Comparison of ENCODE assay signal across 8 mouse cellular contexts in the genomic region with DNA sequence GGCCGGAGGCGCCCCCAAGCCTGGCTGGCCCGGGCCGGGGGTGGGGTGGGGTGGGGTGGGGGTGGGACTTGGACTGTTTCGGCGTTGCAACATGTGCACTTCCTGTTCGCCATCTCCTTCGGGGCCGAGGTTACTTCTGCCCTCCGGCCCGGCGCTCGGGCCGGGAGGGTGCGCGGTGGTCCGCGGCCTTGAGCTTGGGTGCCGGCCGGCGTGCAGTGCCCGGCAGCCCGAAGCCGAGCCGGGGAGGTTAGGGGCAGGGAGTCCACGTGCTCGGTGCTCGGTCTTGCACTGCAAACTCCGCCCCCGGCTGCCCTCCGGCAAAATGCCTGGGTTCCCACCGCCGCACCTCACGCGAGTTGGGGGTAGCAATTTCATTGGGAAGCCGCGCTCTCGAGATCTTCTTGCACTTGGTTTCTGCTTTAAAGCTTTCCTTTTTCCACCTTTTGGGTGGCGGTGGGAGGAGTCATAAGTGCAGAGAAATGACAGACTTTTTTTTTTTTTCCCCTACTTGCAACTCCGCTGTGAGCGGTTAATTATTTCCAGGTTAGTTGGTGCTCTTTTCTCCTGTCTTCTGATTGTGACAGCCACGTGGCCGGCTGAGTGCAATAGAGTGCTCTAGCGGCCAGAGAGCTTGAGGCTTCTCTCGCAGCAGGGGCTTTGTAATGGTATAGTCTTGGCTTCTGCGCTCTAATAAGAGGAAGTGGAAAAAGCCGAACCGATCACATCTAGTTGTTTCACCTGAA. TPM values are rescaled to one million over a fixed set of nuclear protein-coding genes. Genes with fewer than 3 reads are reported as not detected.
DNase-seq lines count a peak whose midpoint lies in the region; ATAC-seq and TF ChIP-seq lines count a peak whose summit lies in the region.

No protein-coding gene starts in this region.

- H3K4me3 ChIP-seq in CH12.LX (replicated peaks in 1 of 3; ENCODE audit: low read depth in 2 of 3, low read length in 2 of 3, poor library complexity in 1 of 3) = peak overlapping the region; percentile 66 to 89 (median 89)
- peak overlapping the region; percentile 100 for H3K4me3 ChIP-seq in brown adipose tissue, adult 24 weeks (ENCODE audit: insufficient read depth, low read depth, low read length)
- H3K4me3 ChIP-seq in forebrain, embryonic 11.5 days (ENCODE audit: low read depth, low read length) = peak overlapping the region; percentile 85
- peak overlapping the region; percentile 91 for H3K4me3 ChIP-seq in heart, postnatal 0 days (ENCODE audit: low read depth, low read length)
- peak overlapping the region; percentile 79 for H3K4me3 ChIP-seq in liver, postnatal 0 days (ENCODE audit: low read depth, low read length)

- TF ChIP-seq RAD21 in CH12.LX (IDR thresholded peaks at IDR 0.05; ENCODE audit: low read depth, low read length) = no peak; the same call in 1 of the 2 replicates

- peak; percentile 64 for ATAC-seq in forebrain, embryonic 11.5 days (replicated peaks; ENCODE audit: low FRiP score)
- peak; percentile 36 for ATAC-seq in heart, postnatal 0 days (ENCODE audit: insufficient read depth, low read depth)
- peak; percentile 42 for ATAC-seq in liver, postnatal 0 days
- peak; percentile 73 for ATAC-seq in neutrophil, adult 5-6 weeks (ENCODE audit: extremely low read depth, insufficient number of reproducible peaks, low FRiP score, poor library complexity, severe bottlenecking)

- peak; percentile 60; the same call in 1 of the 2 replicates for TF ChIP-seq POLR2A in CH12.LX (IDR thresholded peaks at IDR 0.05; ENCODE audit: low read depth, low read length)

- peak overlapping the region; percentile 69 for H3K4me2 ChIP-seq in CH12.LX (ENCODE audit: insufficient read depth, low read depth, poor library complexity, severe bottlenecking)
- peak overlapping the region; percentile 80 for H3K4me2 ChIP-seq in forebrain, embryonic 11.5 days (ENCODE audit: low read depth, low read length, severe bottlenecking)
- peak overlapping the region; percentile 97 for H3K4me2 ChIP-seq in heart, postnatal 0 days (ENCODE audit: low read depth, low read length)
- H3K4me2 ChIP-seq in liver, postnatal 0 days (ENCODE audit: low read depth, low read length) = peak overlapping the region; percentile 92

- dilution Hi-C loops in CH12.LX (cut with MboI; ENCODE audit: extremely low pct_ligation_motif_present, extremely low pct_unique_long_range_greater_than_20kb, low sequenced_read_pairs) = no loop called here

- H3K36me3 ChIP-seq in CH12.LX (replicated peaks in 1 of 2; ENCODE audit: control insufficient read depth in 1 of 2, insufficient read depth in 1 of 2, low read length in 1 of 2) = no peaks in the 10 kb centered on the region
- no peaks in the 10 kb centered on the region for H3K36me3 ChIP-seq in forebrain, embryonic 11.5 days (ENCODE audit: control insufficient read depth, insufficient read depth, low read length)
- H3K36me3 ChIP-seq in heart, postnatal 0 days (replicated peaks; ENCODE audit: control insufficient read depth, insufficient read depth, low read length) = no peaks in the 10 kb centered on the region
- H3K36me3 ChIP-seq in liver, postnatal 0 days (replicated peaks; ENCODE audit: insufficient read depth, low read length) = no peaks in the 10 kb centered on the region

- under 1% methylated on average over 42 of the region's 48 CpGs for WGBS in forebrain, embryonic 11.5 days
- WGBS in heart, postnatal 0 days = under 1% methylated on average over 47 of the region's 48 CpGs
- WGBS in liver, postnatal 0 days (ENCODE audit: insufficient replicate concordance) = 3% methylated on average over 48 of the region's 48 CpGs

- in situ Hi-C loops in CH12.LX (cut with MboI; ENCODE audit: low pct_ligation_motif_present, low pct_unique_long_range_greater_than_20kb, low sequenced_read_pairs) = no loop called here

- H3K4me1 ChIP-seq in CH12.LX (ENCODE audit: control insufficient read depth in 1 of 2, insufficient read depth in 2 of 2) = peaks cover 0 to 22% of the 10 kb centered on the region in 2 experiments; a peak in 2 of 4 replicates
- no peaks in the 10 kb centered on the region for H3K4me1 ChIP-seq in brown adipose tissue, adult 24 weeks (ENCODE audit: control insufficient read depth, insufficient read depth, insufficient read length, low read length)
- H3K4me1 ChIP-seq in forebrain, embryonic 11.5 days (replicated peaks; ENCODE audit: control insufficient read depth, insufficient read depth, low read length) = no peaks in the 10 kb centered on the region
- H3K4me1 ChIP-seq in heart, postnatal 0 days (ENCODE audit: control insufficient read depth, insufficient read depth) = peaks cover 5% of the 10 kb centered on the region; the same call in 1 of the 2 replicates
- H3K4me1 ChIP-seq in liver, postnatal 0 days (ENCODE audit: insufficient read depth) = peaks cover 25% of the 10 kb centered on the region

- peaks cover 2% of the 10 kb centered on the region for H3K27me3 ChIP-seq in CH12.LX (replicated peaks)
- no peaks in the 10 kb centered on the region for H3K27me3 ChIP-seq in forebrain, embryonic 11.5 days (ENCODE audit: control insufficient read depth, insufficient read depth, low read length)
- no peaks in the 10 kb centered on the region for H3K27me3 ChIP-seq in heart, postnatal 0 days (ENCODE audit: control insufficient read depth, insufficient read depth, low read length)
- no peaks in the 10 kb centered on the region for H3K27me3 ChIP-seq in liver, postnatal 0 days (ENCODE audit: insufficient read depth, low read length)

- TF ChIP-seq EP300 in CH12.LX (IDR thresholded peaks at IDR 0.05; ENCODE audit: low read length) = peak; percentile 69
- no peak for TF ChIP-seq EP300 in heart, postnatal 0 days (IDR thresholded peaks at IDR 0.05; ENCODE audit: low read depth)
- TF ChIP-seq EP300 in liver, postnatal 0 days (IDR thresholded peaks at IDR 0.05; ENCODE audit: low read depth) = no peak; the same call in 1 of the 2 replicates

- TF ChIP-seq CTCF in CH12.LX (conservative IDR thresholded peaks at IDR 0.05 in 1 of 2, IDR thresholded peaks at IDR 0.05 in 1 of 2; ENCODE audit: low read depth in 2 of 2, low read length in 2 of 2) = peak in 1 of 2 experiments; percentile 27; a peak in 1 of 4 replicates
- 0 out of 2 replicates have a peak, but pooled peaks have one; percentile 1 for TF ChIP-seq CTCF in heart, postnatal 0 days (IDR thresholded peaks at IDR 0.05; ENCODE audit: low read depth)
- TF ChIP-seq CTCF in liver, postnatal 0 days (IDR thresholded peaks at IDR 0.05; ENCODE audit: low read depth) = peak; percentile 10; the same call in 1 of the 2 replicates

- H3K9me3 ChIP-seq in CH12.LX (replicated peaks; ENCODE audit: low read length) = peaks cover 2% of the 10 kb centered on the region
- no peaks in the 10 kb centered on the region for H3K9me3 ChIP-seq in forebrain, embryonic 11.5 days (ENCODE audit: control insufficient read depth, low read length)
- H3K9me3 ChIP-seq in heart, postnatal 0 days (replicated peaks; ENCODE audit: control insufficient read depth, low read length) = no peaks in the 10 kb centered on the region
- H3K9me3 ChIP-seq in liver, postnatal 0 days (ENCODE audit: low read length) = 0 out of 2 replicates have a peak, but pooled peaks cover 3% of the 10 kb centered on the region

- H3K79me2 ChIP-seq in CH12.LX (replicated peaks; ENCODE audit: control insufficient read depth, extremely low read depth, insufficient read depth, poor library complexity, severe bottlenecking) = peaks cover 39% of the 10 kb centered on the region

- peak overlapping the region; percentile 93 for H3K27ac ChIP-seq in CH12.LX (ENCODE audit: insufficient read depth, low read depth)
- H3K27ac ChIP-seq in brown adipose tissue, adult 24 weeks (replicated peaks; ENCODE audit: low read depth, low read length) = peak overlapping the region; percentile 89
- peak overlapping the region; percentile 89 for H3K27ac ChIP-seq in forebrain, embryonic 11.5 days (ENCODE audit: low read depth, low read length)
- peak overlapping the region; percentile 84 for H3K27ac ChIP-seq in heart, postnatal 0 days (ENCODE audit: low read depth)
- H3K27ac ChIP-seq in liver, postnatal 0 days (ENCODE audit: low read depth) = peak overlapping the region; percentile 97

- peak; percentile 92 for DNase-seq in CH12.LX (ENCODE audit: extremely low read depth)
- DNase-seq in forebrain, embryonic 11.5 days (ENCODE audit: low spot score) = peak; percentile 92
- DNase-seq in heart, postnatal 0 days (ENCODE audit: low spot score) = peak; percentile 68
- DNase-seq in kidney, postnatal 36 days = peak; percentile 87 to 89
- peak; percentile 79 for DNase-seq in liver, postnatal 0 days
- peak; percentile 77 for DNase-seq in testis, postnatal 14 days (ENCODE audit: low spot score)

- H3K9ac ChIP-seq in CH12.LX (ENCODE audit: insufficient read depth, low read depth) = peak overlapping the region; percentile 96
- H3K9ac ChIP-seq in forebrain, embryonic 11.5 days (ENCODE audit: low read length) = peak overlapping the region; percentile 84
- H3K9ac ChIP-seq in heart, postnatal 0 days (replicated peaks; ENCODE audit: low read depth, low read length) = peak overlapping the region; percentile 94
- peak overlapping the region; percentile 97 for H3K9ac ChIP-seq in liver, postnatal 0 days (replicated peaks)

TF ChIP-seq in CH12.LX, 34 proteins besides CTCF, POLR2A, EP300 and RAD21 (continues in another document):
- TF ChIP-seq JUN (IDR thresholded peaks at IDR 0.05; ENCODE audit: insufficient read depth, low read depth, low read length) (no peak), MXI1 (IDR thresholded peaks at IDR 0.05; ENCODE audit: low read depth, low read length) (peak; percentile 100), MEF2A (IDR thresholded peaks at IDR 0.05; ENCODE audit: borderline replicate concordance, low read depth, low read length) (no peak), E2F4 (IDR thresholded peaks at IDR 0.05; ENCODE audit: insufficient replicate concordance, low read depth, low read length) (no peak), SIN3A (IDR thresholded peaks at IDR 0.05; ENCODE audit: low read length) (peak; percentile 99), UBTF (IDR thresholded peaks at IDR 0.05; ENCODE audit: low read depth, low read length) (peak; percentile 88; the same call in 1 of the 2 replicates), PAX5 (IDR thresholded peaks at IDR 0.05; ENCODE audit: low read length) (no peak), HCFC1 (IDR thresholded peaks at IDR 0.05; ENCODE audit: low read depth, low read length) (no peak; the same call in none of the 2 replicates), TBP (conservative IDR thresholded peaks at IDR 0.05; ENCODE audit: low read depth, low read length) (no peak)

RNA-seq across cellular contexts. Expression of gene Foxn2, which starts 1.1 kb away (rescaled TPM):
- total RNA-seq in CH12.LX (2012; rRNA removed) = 13.2 and 16.2 TPM in 2 replicates
- 24.6 and 27.9 TPM in 2 replicates for total RNA-seq in CH12.LX (2014; rRNA removed)
- 16.0 and 17.2 TPM in 2 replicates for polyA plus RNA-seq in CH12.LX (2012; ENCODE audit: insufficient read length, low read depth)
- 8.7 and 15.9 TPM in 2 replicates for polyA plus RNA-seq in brown adipose tissue, adult 24 weeks (2012; ENCODE audit: insufficient read depth, insufficient read length, missing spikeins)
- 7.1 and 9.5 TPM in 2 replicates for polyA plus RNA-seq in forebrain, embryonic 11.5 days (2014; fragmentation: Nextera tagmentation; extraction: Ambion mirVana)
- 7.8 and 9.0 TPM in 2 replicates for total RNA-seq in heart, postnatal 0 days (2014; rRNA removed; ENCODE audit: low replicate concordance)
- 4.9 and 5.4 TPM in 2 replicates for polyA plus RNA-seq in heart, postnatal 0 days (2015; fragmentation: Nextera tagmentation; extraction: Ambion mirVana)
- 6.6 and 6.8 TPM in 2 replicates for polyA plus RNA-seq in liver, postnatal 0 days (2015; fragmentation: Nextera tagmentation; extraction: Ambion mirVana)
- total RNA-seq in neutrophil, adult 5-6 weeks (2017) = 58.8 and 62.8 TPM in 2 replicates

Comparison
In these comparisons a context has a peak if more than half of its experiments do, and no peak if none do; other contexts are left out.
1. Peak in every context shown above with its lines: DNase-seq, ATAC-seq, H3K4me3 ChIP-seq and H3K27ac ChIP-seq.